Mouse (Mus musculus): Measurements from ENCODE around the gene Pabpc4.
"Not testable (repeated sequence)": the region's sequence is repeated elsewhere in the genome, so short reads cannot be mapped to it uniquely, and the experiment has no call there.

Gene Pabpc4

DNA sequence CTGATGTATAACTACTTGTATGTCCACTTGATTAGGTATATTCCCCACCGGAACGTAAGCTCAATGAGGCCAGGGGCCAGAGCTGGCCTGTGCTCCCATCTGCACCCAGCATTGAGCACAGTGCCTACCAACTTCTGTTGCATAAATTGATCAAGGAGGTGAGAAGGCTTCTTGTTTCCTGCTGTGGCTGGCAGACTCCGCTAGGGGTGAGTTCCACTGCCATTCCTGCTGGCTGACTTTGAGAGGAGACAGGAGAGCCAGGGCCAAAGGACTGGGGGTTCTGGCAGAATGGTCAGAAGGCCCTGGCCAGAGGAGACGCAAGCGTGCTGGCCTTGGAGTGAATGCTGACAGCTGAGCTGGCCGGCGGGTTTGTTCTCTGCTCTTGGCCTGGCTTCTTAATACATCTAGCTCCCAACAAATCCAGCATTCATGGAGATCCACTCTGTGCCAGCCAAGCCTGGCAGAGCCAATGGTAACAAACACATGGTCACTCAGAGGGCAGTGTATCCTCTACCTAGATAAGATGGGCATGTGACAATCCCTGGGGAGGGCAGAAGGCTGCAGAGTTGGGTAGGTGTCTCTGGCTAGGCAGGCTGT, 13.1 kb upstream of the Pabpc4 start:
- peak; percentile 48 for DNase-seq

DNA sequence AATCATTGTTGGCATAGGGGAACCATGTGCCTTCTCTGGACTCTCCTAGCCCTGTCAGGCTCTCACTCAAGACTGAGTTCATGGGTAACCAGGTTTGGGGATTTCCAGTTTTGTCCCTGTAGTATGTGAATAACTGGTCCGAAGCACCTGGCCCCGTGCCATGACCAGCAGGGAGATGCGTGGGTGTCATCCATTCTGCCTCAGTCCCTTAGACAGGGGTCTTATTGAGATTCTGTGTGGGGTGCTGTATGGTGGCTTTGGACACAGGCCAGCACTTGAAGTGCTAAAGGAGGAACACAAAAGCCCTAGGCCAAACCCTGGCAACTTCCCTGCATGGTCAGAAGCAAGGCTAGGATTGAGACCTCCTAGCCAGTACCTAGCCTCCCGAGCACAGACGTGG, 9.9 kb upstream of the Pabpc4 start:
- DNase-seq: no peak

DNA sequence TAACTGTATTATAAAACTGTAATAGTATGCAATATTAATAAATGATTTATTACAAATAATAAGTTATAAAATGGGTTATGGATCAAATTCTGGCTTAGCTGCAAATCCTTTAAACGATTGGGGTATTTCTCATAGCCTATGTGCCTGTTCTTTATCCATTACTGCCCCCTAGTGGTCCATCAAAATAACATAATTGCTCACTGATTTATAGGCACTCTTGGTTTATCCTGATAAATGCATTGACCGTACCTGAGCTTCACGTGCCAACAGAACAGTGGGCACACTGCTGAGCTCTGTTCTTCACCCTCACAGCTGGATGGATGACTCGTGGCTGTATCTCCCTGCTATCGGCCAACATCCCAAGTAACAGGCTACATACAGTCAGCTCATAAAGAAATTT, 7.5 kb upstream of the Pabpc4 start:
- DNase-seq: no peak

DNA sequence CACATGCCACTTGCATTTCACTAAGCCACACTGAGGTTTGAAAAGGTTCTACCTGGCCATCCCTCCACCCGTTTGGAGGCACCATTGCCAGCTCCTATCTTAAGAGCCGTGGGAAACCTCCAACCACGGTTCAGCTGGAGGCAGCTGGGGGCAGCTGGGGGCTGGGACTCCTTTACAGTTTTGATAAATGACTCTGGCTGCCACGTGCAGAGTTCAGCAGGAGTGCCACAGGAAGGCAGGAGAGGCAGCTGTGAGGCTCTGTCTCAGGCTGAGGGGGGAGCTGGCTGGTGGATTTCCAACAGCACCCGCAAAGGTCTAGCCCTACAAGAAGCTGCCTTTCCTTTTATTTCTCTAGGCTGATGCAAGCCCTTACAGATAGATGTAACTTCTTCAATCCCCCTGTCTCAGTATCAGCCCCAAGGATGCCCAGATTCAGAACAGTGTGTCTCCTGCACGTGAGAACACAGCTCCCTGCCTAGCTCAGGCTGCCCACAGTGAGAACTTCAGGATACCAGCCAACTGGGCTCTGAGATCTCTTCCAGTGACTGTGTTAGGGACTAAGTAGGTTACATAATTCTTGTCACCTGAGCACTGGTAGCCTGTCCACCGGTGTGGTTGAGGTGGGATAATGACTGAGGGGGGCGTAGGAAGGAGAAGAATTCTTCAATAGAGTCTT, 1.9 kb upstream of the Pabpc4 start:
- no peak for DNase-seq

DNA sequence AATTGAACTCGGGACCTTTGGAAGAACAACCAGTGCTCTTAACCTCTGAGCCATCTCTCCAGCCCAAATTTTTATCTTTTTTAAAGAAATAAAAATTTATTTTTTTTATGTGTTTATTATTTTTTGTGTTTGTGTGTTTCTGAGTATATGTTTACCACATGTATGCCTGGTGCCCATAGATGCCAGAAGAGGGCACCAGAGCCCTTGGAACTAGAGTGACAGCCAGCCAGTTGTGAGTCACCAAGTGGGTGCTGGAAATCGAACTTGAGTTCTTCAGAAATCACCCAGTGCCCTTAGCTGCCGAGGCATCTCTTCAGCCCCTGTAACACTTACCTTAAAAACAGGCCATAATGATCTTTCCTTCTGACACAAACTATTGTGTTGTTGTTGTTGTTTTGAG, 8.9 kb downstream of the Pabpc4 start:
- no peak for DNase-seq

DNA sequence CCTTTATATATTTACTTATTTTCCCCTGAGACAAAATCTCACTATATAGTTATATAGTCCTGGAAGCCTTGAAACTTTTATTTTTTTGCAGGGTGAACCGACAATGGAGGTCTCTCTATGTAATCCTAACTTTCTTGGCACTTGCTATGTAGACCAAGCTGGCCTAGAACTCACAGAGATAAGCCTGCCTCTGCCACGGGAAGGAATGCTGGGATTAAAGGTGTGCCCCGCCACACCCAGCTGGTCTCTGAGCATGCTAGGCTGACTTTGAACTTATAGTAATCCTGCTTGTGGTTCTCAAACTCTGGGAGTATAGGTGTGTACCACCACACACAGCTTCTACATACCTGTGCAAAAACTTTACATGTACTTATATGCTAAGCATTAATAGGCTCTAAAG, 18.0 kb downstream of the Pabpc4 start:
- DNase-seq: no peak

DNA sequence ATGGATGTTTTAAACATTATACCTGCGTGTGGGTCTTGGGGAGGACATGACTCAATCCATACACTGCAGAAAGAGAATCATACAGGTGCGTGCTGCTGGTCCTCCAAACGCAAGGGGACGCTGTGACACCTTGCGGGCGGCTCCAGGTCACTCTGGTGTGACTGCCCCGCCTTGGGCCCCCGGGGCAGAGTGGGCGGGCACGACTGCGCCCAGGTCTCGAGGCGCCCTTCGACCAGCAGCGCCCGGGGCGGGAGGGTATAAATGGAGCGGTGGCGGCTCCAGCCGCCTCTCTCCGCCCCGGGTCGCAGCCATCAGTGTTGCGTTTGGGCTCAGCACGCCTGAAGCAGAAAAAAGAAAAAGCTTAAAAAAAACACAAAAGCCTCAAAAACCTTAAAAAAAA, 20.3 kb downstream of the Pabpc4 start:
- DNase-seq: peak; percentile 85

DNA sequence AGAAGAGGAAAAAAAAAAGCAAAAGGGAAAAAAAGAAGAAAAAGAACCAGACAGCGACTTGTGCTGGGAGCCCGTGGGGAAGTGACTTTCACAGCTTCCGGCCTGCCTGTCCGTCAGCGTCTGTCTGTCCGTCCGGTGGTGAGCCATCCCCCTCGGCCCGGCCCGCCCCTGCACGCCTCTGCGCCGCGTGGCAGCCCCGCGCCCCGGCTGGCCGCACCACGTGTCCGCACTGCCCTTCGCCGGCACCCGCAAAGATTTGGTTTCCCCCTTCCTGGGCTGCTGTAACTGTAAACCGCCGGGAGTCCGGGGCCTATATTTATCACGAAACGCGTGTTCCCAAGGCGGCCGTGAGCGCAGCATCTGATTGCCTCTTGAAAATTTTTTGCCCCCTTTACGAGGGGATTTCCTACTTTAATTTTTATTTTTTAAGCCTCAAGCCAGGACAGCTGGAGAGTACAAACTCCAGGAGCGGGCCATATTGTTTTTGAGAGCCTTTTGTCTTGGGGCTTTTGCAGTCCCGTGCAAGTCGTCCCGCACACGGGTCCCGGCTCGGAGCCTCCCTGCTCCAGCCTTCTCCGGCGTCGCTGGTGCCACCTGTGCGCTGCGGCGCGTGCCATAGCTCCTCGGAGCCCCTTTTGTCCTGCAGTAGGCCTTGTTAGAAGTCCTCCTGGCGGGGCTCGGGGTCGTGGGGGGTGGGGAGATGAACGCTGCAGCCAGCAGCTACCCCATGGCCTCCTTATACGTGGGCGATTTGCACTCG, 20.9 kb downstream of the Pabpc4 start:
- peak; percentile 56 for DNase-seq

DNA sequence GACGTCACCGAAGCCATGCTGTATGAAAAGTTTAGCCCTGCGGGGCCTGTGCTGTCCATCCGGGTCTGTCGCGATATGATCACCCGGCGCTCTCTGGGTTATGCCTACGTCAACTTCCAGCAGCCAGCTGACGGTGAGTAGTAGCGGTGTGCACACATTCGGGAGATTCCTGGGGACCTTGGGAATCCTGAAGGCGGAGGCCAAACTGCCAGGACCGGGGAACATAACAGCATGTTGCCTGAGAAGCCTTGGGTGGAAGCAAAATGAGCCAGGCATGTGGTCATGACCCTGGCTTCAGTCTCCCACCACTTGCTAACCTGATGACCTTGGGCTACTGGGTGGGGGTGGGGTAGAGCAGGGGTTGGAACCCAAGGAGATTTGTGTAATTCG, 21.5 kb downstream of the Pabpc4 start:
- peak; percentile 26 for DNase-seq

DNA sequence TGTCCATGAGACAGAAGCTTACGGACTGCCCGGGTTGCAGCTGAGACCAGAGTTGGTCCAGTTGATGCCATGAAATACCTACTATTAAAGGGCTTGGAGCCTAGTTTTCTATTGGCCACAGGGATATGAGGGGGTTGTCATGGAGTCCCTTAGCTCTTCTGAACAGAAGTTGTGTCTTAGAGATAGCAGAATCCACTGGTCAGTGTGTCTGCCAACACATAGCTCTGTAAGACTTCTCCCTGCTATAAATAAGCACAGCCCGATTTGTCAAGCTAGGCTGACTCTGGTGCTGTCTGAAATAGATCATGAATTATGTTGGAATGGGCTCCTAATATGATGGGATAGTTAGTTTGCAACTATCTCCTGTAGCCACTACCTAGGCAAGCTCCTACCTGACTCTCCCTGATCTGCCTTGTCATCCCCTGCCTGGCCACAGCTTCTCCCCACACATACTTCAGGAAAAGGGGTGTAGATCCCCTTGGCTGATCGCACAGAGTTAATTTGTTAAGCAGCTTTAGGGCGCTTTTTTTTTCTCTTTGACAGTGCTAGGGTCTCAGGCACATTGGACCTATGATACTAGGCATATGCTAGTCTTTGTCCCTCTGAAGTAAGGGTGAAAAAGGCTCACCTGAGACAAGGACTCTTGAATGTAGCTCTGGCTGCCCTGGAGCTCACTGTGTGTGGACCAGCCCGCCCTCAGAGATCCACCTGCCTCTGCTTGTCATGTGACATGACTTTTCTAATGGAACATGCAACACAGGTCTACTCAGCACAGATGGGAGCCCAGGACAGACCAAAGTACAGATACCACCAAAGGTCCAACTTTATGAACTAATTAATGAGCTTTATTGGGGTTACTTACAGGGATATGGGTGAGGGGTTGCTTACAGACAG, 22.8 kb downstream of the Pabpc4 start:
- no peak for DNase-seq

DNA sequence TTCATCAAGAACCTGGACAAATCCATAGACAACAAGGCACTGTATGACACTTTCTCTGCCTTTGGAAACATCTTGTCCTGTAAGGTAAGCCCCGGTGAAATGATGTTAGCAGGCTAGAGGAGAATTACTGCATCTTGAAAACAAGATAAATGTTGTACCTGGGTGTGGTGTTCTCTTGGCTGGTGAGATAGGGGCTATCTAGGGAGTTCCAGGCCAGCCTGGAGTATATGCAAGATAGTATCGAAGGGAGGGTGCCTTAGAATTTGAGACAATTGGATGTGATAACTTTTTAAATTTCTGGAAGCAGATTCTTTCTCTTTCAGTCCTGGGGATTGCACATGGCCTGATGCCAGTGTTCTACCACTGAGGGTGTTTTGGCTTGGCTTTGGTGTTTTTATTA, 24.6 kb downstream of the Pabpc4 start:
- no peak for DNase-seq

DNA sequence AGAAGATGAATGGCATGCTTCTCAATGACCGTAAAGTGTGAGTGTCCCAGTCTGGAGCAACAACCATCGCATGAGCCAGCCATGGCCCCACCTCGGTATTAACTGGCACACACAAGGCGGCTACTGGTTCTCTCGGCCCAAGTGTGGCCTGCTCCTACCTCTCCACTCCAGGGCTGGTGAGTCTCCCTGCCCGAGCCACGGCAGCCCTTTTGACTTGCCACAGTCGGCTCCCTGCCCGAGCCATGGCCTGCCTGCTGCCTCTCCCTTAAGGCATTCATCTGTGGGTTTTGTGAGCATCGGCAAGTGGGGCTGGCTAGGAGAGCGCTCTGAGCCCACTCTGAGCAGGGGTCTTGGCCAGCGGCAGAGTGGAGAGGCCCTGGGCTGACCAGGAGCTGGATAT, 26.9 kb downstream of the Pabpc4 start:
- DNase-seq: no peak

DNA sequence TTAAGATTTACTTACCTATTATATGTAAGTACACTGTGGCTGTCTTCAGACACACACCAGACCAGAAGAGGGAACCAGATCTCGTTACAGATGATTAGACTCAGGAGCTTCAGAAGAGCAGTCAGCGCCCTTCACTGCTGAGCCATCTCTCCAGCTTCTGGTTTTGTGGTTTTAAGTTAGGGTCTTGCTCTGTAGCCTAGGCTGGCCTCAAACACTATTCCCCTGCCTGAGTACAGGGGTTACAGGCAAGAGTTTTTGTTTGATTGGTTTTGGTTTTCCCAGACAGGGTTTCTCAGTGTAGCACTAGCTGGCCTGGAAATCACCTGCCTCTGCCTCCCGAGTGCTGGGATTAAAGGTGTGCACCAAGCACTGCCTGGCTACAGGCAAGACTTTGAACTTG, 30.2 kb downstream of the Pabpc4 start:
- no peak for DNase-seq

DNA sequence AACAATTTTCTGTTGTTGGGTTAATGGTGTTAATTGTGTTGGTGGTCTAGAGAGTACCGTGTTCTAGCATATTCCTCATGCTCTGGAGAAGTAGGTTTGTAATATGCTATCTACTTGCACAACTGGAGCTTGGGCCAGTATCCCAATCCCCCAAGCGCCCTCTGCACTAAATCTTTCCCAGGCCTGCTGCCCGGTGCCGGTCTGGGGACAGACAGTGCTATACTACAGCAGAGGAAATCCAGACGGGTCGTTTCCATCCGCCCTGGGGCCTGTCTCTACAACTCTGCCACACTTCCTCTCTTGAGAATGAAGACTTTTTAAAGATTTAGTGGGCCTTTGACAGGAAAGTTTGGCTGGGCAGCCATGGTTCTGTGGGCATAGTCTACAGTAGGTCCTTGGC, 30.8 kb downstream of the Pabpc4 start:
- DNase-seq: no peak

DNA sequence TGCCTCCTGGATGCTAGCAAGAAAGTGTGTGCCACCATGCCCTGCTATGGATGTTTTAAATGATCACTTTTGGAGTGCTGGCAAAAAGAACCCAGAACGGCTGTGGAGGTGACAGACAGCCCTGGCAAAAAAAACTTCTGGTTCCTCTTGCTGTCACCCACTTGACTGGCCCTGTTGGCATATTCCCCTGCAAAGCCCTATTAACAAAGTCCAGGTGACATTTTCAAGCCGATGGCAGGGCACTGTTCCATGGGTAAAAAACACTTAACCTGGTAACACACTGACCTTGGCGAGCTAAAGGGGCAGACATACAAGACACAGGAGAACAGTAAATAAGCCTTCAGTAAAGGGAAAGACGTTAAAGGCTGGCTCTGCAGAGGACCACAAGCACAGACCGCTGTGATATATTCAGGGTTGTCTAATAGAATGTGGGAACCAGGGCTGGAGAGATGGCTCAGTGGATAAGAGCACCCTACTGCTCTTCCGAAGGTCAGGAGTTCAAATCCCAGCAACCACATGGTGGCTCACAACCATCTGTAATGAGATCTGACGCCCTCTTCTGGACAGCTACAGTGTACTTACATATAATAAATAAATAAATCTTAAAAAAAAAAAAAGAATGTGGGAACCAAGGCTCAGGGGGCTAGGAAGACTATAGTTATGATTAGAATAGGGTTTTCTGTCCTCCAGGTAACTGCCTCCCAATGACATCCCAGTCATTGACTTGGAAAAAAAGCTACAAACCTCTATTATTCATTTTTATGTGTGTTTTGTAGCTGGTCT, 31.7 kb downstream of the Pabpc4 start:
- DNase-seq: no peak

DNA sequence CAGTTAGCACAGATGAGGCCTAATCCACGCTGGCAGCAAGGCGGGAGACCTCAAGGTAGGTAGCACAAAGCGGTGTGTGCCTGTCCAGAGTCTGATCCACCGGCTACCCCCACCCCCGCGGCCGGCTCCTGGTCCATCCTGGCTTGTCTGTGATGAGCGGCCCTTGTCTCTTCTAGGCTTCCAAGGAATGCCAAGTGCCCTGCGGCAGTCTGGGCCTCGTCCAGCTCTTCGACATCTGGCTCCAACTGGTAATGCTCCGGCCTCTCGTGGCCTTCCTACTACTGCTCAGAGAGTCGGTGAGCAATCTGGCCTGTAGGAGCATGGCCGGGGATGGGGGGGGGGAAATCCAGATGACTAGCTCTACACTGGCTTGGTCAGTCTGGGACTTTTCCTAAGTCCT, 32.9 kb downstream of the Pabpc4 start:
- DNase-seq: not testable (repeated sequence)

DNA sequence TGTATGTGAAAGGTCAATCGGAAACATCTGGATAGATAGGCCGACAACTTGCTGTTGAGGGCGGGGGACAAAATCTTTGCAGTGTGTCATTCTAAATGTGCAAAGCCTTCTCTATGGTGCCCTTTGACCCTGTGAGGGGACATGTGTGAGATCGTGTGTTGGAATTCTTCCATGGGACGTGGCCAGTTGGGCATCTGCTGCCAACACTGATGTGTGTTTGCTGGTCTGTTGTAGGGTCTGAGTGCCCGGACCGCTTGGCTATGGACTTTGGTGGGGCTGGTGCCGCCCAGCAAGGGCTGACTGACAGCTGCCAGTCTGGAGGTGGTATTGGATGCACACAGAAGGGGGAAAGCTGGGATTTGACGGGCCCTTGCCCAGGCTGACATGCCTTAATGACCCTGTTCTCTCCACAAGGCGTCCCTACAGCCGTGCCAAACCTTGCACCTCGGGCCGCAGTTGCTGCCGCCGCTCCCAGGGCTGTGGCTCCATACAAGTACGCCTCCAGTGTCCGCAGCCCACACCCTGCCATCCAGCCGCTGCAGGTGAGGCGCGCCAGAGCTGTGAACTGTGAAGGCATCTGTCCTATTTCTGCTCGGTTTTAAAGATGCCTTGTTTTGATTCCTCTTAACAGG, 33.5 kb downstream of the Pabpc4 start:
- DNase-seq: no peak

DNA sequence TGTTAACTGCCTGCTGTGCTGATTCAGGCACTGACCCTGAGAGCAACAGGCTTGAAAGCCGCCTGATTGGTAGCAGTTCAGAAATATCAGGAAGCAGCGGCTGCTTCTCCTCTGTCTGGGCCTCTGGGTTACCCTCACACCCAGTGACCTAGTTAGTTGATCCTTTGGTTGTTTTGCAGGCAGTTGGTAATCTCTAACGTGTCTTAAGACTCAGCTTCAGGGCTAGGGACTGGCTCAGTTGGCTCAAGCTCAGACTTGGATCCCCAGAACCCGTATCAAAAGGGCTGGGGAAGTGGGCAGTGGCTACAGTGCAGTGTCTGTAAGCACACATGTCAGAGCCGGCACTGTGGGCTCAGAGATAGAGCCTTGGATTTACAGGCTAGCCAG, 34.0 kb downstream of the Pabpc4 start:
- DNase-seq: no peak

DNA sequence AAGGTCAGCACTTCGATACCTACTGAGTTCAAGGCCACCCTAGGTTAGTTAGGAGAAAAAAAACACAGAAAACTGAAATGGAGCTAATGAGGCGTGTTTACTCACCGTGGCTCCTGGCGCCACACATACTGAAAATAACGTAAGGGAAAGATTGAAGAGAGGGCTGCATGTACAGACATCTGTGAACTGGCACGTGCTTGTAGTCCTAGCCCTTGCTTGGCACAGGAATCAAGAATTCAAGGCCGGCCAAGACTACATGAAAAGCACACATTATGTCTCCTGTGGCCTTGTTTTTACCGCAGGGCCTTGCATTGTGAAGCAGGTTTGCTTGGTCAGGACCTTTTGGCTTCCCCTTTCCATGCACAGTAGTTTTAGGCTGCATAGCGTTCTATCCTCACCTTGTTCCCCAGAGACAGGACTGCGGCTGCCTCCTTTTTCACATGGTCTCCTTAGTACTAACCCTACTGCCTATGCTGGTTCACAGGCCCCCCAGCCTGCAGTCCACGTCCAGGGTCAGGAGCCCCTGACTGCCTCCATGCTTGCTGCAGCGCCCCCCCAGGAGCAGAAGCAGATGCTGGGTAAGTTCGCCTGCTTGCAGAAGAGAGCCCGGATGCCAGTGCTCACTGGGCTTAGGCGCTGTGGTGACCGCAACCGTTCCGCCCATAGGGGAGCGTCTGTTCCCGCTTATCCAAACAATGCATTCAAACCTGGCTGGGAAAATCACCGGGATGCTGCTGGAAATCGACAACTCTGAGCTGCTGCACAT, 35.2 kb downstream of the Pabpc4 start:
- DNase-seq: no peak

DNA sequence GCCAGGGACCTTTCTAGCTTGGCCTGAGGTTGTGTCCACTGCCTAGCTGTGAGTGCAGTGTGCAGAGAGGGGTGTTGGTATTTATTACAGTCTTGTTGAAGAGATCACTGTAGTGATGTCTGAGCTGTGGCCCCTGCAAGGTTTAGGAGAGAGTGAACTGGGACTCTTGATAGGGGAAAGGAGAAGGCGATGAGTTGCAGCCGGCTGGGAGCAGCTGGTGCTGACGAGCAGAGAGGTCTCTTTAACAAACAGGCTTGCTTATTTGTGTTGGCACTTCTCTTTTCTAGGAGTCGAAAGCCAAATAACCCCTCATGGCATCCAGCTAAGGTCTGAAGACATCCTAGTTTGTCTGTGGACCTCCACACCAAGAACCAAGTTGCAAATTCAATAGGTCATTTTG, 36.1 kb downstream of the Pabpc4 start:
- DNase-seq: no peak

DNA sequence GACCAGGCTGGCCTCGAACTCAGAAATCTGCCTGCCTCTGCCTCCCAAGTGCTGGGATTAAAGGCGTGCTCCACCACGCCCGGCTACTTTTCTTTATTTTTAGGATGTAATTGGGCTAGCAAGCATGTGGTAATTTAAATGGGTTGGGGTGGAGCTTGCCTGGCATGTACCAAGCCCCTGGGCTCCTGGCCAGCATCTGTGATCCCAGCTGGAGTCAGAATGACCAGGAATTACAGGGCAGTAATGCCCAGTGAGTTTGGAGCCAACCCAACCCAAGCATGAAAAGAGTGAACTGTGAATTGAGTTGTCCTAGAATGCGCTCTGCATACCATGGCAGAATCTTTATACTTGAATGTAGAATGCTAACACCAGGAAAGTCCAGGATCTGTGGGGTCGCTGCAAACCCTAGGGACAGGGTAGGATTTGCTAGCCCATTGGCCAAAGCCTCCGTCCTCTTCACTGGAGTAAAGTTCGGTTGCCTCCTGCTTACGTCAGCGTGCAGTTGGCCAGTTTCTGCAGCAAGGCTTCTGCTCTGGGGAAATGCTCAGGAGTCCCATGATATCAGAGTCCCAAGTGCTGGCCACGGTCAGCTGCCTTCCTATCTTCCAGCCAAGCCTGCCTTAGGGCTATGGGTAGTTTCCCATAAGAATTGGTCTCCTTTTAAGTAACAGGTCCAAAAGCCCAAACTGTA, 37.0 kb downstream of the Pabpc4 start:
- DNase-seq: no peak
